Mouse (Mus musculus): Measurements from ENCODE around the gene Osbpl8. TPM values are rescaled to one million over a fixed set of nuclear protein-coding genes. Genes with fewer than 3 reads are reported as not detected.
A peak's percentile ranks its signal among the peaks of the same experiment; 100 is the strongest.
"Not testable (repeated sequence)": the region's sequence is repeated elsewhere in the genome, so short reads cannot be mapped to it uniquely, and the experiment has no call there.

Osbpl8 gene
- total RNA-seq, 2 experiments from 2014 or later = 54.0 to 68.9 TPM

DNA sequence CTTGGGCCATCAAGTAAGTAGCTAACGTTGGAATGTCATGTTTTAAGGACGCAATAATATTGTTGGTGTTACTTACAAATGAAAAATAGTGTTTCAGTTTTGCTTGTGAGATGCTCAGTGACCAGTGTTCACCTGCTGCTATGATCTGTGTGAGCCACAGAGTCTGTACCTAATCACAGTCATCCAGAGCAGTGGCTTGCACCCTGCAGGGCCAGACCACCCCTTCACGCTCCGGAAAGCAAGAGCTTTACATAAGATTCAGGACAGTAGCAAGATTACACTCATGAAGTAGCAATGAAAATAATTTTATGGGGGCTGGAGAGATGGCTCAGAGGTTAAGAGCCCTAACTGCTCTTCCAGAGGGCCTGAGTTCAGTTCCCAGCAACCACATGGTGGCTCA is 60.1 kb downstream of the Osbpl8 start:
- ATAC-seq (replicated peaks; ENCODE audit: low FRiP score, low TSS enrichment, poor library complexity, severe bottlenecking) = no peak

DNA sequence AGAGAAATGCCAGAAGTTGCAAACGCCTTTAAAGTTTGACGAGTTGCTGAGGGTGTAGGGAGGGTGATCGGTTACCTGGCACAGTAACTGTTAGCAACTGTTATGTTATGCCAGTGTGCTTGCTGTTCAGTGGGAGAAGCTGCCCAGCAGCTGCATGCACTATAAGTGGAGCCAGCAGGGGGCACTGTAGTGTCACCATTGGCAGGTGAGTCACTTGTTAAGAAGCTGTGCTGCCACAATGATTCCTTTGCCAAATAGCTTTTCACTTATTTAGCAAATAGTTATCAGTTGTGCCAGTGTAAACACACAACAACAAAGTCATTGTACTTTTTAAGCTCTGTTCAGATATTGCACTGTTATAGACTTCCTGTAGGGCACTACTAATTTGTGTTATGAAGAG is 62.0 kb downstream of the Osbpl8 start:
- peak; percentile 89 for ATAC-seq (replicated peaks; ENCODE audit: low FRiP score, low TSS enrichment, poor library complexity, severe bottlenecking)

DNA sequence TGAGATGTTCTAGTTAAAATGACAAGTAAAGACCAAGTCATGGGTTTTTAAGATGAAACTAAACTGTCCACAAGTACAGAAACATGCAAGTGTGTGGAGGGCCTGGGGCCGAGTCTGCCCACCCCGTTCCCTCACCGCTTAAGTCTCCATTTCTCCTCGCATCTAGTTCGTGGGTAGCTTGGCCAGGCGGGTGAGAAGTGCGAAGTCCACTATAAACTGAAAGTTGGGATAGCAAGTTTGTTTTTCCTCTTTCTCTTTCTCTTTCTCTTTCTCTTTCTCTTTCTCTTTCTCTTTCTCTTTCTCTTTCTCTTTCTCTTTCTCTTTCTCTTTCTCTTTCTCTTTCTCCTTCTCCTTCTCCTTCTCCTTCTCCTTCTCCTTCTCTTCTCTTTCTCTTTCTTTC is 67.7 kb downstream of the Osbpl8 start:
- not testable (repeated sequence) for ATAC-seq (replicated peaks; ENCODE audit: low FRiP score, low TSS enrichment, poor library complexity, severe bottlenecking)

DNA sequence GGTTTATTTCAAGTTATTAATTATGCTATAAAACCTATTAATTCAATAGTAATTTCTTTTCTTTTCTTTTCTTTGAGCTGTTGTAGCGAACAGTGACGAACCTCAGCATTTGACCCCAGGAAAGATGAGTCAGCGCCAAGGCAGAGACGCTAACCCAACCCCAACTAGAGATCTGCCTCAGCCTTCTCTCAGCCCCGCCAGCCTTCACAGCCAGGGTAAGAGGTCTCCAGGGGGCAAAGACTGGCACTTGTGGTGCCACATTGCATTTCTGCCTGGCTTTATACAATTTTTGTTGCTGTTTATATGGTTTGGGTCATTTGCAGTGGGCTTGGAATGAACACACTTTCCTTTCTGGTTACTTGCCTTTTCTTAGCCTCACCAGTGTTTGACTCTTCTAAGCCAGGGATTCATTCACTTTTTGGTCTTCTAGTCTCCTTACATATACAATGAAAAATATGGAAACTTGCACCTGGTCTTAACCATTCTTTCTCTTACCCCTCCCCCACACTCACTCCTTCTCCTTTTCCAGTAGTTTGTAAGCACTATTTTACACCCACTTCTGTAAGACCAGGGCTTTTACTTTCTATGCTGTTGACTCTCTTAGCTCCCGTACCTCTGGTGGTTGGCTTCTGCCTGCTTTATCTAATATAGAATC is 69.1 kb downstream of the Osbpl8 start:
- ATAC-seq (replicated peaks; ENCODE audit: low FRiP score, low TSS enrichment, poor library complexity, severe bottlenecking) = peak; percentile 58

DNA sequence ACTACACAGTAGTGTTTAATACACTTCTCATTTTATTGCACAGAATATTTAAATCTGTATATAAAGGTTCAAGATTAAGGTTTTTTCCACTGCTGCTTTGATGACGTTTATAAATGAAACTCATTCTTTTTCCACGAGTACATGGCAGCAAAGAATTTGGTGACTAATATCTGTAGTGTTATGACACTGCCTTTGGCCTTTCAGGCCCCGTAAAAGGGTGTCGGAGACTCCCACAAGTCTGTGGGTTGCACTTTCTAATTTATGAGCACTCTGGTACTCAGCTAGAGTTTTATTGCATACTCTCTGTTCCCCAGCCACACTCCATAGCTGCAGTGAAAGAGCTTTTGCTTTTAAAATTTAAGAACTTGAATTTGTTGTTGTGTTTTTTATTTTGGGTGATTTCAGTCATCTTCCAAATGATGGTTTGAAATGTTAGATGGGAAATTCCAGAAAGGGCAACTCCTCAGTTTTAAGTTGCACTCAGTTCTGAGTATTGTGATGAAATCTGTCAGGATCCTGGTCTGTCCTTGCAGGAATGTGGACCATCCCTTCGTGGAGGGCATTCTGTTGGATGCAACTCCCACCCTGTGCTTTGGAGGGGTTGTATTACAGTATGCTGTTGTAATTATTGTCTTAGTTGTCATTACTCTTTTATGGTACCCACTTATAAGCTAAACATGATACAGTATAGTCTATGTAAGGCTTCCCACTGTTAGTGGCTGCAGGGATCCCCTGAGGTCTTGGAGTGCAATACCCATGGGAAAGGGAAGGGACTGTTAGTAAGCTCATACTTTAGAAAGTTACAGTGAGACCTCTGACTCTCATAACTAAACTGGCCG is 70.1 kb downstream of the Osbpl8 start:
- no peak for ATAC-seq (replicated peaks; ENCODE audit: low FRiP score, low TSS enrichment, poor library complexity, severe bottlenecking)

DNA sequence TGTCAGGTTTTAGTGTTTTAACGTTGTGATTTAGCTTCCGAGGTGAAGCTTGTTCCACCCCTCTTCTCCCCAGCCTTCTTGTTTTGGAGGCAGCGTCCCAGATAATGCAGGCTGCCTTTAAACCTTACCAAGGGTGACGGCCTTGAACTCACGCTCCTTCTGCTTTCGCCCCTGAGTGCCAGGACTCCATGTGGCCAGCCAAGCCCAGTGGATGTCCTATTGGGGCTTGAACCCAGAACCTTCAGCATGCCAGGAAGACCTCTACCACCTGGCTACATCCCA is 70.7 kb downstream of the Osbpl8 start:
- no peak for ATAC-seq (replicated peaks; ENCODE audit: low FRiP score, low TSS enrichment, poor library complexity, severe bottlenecking)

DNA sequence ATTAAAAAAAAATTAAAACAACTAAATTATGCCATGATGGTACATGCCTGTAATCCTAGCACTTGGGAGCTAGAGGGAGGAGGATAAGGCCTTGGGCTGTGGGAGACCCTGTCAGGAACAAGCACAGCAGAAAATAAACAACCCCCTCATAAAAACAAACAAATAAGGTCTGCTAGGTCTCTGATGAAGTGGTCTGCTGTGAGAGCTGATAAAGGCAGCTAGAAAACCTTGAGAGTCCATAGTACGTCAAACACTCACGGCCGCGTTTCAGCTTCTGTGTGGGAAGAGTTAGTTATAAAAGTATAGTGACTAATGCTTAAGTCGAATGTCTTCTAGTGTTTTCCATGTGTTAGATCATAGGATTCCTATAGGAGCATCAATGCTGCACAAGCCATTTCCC is 72.9 kb downstream of the Osbpl8 start:
- ATAC-seq (replicated peaks; ENCODE audit: low FRiP score, low TSS enrichment, poor library complexity, severe bottlenecking) = no peak

DNA sequence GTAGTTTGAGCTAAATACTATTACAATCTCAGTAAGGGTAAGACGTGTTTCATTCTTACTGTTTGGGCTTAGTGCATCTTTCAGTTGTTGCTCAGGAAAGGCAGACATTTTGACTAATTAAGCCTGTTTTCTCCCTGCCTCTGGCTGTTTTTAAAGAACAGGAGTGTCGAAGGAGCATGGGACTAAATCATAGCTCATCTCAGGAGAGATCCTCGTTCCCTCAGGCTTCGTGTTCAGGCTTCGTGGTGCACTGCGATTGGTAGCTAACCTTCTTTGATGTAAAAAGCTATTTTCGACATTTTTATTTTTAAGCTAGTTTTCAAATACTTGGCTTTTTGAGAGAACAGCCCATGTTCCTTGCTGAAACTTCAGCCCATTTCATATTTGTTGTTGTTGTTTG is 78.1 kb downstream of the Osbpl8 start:
- ATAC-seq (replicated peaks; ENCODE audit: low FRiP score, low TSS enrichment, poor library complexity, severe bottlenecking) = no peak

DNA sequence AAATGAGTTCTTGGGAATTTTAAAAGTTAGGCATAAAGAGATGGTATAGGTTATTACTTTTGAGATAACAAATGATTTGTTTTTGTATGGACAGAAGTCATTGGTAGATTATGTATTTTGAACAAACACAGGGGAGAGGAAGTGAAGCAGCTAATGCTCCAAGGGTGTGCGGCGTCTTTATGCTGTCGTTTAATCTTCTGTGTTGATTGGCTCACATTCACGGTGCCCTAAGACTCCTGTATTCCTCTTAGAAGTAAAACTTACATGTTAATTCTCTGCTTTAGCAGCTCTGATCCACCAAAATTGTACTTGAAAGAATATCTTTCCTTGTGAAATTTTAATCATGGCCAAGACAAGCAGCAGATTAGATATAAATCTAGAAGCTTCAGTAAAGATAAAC is 83.1 kb downstream of the Osbpl8 start:
- no peak for ATAC-seq (replicated peaks; ENCODE audit: low FRiP score, low TSS enrichment, poor library complexity, severe bottlenecking)

DNA sequence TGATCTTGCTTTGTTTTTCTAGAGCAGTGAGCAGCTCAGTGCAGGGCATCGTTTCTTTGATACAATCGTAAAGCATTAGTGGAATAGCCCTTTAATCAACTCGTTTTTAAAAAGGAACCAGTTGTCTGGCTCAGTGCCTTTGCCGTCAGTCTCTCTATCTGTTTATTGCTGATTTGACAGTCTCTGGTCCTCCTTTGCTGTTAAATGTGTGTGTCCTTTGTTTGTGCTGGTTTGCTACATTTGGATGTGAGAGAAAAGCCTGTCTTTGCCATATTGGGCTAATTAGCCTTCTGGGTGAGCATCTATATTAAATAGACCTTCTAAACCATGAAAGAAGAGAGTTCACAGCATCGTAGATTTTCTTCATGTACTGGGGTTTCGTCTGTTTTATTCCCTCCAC is 83.6 kb downstream of the Osbpl8 start:
- ATAC-seq (replicated peaks; ENCODE audit: low FRiP score, low TSS enrichment, poor library complexity, severe bottlenecking) = peak; percentile 40; the same call in 1 of the 2 replicates

DNA sequence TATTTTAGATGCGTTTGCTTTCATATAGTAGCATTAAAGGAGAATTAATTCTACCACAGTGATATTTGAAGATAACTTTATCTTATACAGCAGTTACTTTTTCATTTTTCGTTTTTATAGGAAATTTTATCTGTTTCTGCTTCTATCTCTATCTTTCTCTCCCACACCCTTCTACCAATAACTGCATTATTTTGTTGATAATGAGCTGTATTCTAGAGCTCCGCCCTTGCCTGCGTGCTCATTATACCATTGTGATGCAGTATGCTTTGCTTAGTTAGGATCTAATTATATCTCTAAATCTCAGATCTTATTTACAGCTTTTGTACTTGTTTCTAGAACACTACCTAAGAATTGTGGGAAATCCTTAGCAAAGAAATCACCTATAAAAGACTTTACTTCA is 85.6 kb downstream of the Osbpl8 start:
- ATAC-seq (replicated peaks; ENCODE audit: low FRiP score, low TSS enrichment, poor library complexity, severe bottlenecking) = peak; percentile 62

DNA sequence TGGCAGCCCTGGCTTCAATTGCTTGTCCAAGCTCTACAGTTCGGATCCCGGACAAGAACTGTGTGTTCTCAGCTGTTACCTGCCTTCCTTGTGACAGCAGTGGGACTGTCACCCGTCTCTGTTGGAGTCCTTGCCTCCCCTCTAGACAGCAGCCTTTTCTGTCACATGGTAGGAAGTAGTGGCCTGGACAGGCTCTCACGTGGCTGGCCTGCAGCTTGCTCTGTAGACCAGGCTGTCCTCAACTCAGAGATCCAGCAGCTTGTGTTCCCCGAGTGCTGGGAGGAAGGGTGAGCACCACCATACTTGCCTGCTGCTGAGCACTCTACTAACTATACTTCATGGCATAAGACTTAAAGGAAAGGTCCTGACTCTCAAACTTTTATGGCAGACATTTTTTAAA is 87.1 kb downstream of the Osbpl8 start:
- no peak for ATAC-seq (replicated peaks; ENCODE audit: low FRiP score, low TSS enrichment, poor library complexity, severe bottlenecking)

DNA sequence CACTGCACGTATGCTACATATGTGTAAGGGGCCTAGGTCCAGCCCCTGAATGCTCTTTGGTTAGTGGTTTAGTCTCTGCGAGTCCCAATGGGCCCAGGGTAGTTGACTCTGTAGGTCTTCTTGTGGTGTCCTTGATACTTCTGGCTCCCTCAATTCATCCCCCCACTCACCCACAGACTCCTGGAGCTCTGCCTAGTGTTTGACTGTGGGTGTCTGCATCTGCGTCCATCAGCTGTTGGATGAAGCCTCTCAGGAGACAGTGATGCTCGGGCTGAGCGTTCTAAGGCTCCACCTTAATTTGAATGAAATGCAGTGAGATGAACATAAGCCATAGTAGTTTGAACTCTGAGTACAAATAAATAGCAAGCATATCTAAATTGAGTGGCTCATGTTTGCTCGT is 90.7 kb downstream of the Osbpl8 start:
- no peak for ATAC-seq (replicated peaks; ENCODE audit: low FRiP score, low TSS enrichment, poor library complexity, severe bottlenecking)

DNA sequence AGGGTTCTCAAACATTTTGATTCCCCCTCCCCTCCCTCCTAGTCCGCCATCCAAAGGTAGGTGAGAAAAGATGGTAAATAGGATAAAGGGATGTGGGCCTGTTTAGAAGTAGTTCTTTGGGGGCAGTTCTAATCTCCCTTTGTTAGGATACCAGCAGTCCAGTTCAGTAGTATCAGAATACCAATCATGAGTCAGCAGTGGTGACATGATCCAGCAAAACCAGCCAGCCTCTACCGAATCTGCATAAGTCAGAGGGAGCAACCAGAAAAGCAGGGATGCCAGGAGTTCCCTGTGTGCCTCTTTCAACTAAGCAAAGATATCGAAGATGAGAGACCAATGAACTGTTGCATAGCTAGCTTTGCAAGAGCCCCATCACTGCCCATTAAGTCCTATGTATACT is 91.6 kb downstream of the Osbpl8 start:
- ATAC-seq (replicated peaks; ENCODE audit: low FRiP score, low TSS enrichment, poor library complexity, severe bottlenecking) = no peak

DNA sequence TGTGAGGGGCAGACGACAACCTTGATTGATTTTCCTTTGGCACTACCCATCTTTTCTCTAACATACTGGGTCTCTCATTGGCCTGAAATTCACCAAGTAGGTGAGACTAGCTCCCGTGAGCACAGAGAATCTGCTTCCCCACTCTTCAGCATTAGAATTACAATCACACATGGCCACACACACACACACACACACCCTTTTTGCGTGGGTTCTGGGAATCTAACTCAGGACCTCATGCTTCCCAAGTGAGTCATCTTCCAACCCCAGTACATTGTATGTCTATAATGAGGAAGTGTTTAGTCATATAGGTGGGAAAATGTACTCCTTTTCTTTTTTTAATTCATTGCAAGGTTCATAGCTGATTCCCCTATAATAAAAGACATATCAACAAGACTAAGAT is 92.8 kb downstream of the Osbpl8 start:
- ATAC-seq (replicated peaks; ENCODE audit: low FRiP score, low TSS enrichment, poor library complexity, severe bottlenecking) = no peak

DNA sequence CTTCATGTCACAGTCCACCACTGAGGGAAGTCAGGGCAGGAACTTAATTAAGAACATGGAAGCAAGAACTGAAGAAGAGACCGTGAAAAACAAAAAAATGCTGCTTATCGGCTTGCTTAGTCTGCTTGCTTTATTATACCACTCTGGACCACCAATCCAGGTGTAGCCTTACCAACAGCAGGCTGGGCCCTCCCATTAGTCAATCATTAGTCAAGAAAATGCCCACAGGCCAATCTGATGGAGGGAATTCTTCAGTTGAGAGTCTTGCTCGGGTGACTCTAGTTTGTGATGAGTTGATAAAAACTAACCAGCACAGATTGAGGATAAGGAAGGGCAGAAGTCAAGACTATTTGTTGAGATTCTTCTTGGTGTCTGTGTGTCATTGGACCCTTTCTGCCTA is 93.7 kb downstream of the Osbpl8 start:
- ATAC-seq (replicated peaks; ENCODE audit: low FRiP score, low TSS enrichment, poor library complexity, severe bottlenecking) = no peak

DNA sequence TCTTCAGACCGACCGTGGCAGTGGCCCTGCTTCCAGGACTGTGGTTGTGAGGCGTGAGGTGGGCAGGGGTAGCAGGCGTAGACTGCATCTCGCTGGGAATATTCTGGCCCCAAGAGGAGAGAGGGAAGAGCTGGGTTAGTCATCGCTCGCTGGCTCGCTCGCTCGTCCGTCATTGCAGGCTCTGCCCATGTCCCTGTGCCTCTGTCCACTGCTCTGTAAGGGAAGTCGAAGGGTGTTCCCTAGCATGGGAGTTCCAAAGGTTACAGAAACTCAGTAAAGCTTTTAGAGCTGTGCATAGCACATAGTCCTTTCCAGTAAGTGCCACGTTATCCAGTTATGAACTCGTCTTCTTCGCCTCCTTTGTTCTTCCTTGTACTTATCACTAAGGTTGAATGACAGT is 107.1 kb downstream of the Osbpl8 start:
- no peak for ATAC-seq (replicated peaks; ENCODE audit: low FRiP score, low TSS enrichment, poor library complexity, severe bottlenecking)

DNA sequence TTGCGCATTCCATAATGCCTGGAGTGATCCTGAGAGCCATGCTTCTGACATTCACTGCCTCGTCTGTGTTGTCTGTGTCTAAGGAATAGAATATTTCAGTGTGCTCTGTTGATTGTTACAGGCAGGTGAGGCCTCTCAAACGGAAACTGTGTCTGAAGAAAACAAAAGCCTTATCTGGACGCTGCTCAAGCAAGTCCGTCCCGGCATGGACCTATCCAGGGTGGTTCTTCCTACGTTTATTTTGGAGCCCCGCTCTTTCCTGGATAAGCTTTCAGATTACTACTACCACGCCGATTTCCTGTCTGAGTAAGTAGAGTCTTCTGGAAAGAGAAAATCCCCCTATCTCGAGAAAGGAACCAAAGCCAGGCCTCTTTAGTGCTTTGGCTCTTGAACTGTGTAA is 108.4 kb downstream of the Osbpl8 start:
- no peak for ATAC-seq (replicated peaks; ENCODE audit: low FRiP score, low TSS enrichment, poor library complexity, severe bottlenecking)

DNA sequence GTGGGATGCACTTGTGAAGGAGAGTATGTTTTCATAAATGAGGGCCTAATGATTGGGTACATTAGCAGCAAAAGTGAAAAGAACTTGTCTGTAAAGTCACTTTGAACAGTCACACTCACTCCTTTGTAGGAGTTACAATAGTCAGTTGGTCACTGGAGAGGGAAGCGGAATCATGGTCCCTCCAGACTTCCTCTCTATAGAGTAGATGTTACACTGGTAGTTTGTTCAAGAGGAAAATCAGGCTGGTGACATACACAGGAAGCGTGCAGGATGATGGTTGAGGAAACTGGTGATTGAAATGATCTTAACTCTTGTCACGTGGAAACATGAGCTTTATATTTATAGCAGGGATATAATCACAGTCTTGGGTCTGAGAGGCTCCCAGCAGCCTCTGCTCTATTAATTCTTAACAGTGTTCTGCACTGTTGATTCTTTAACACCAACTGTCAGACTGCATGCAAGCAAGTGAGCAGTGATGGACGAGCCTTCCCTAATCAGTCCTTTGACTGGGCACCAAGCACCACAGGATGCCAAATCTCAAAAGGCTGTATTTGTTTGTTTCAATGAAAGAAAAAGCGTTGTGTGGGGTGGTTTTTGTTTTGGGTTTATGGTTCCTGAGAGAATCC is 109.0 kb downstream of the Osbpl8 start:
- no peak for ATAC-seq (replicated peaks; ENCODE audit: low FRiP score, low TSS enrichment, poor library complexity, severe bottlenecking)

DNA sequence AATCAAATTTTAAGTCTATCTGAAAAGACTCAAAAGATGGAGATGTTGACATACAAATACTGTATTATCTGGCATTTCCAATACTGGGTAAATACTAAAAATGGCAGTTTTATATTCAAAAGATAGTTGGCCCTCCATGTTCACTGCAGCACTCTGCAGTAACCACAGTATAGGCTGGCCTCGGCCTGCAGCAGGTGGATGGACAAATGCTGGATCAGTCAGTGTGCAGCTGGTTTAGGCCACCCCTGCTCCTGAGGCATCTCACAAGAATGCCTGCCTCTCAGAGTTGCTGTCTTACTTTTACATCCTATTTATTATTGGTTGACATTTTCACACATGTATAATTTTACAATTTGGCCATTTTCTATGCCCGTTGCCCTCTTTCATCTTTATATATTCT is 111.3 kb downstream of the Osbpl8 start:
- ATAC-seq (replicated peaks; ENCODE audit: low FRiP score, low TSS enrichment, poor library complexity, severe bottlenecking) = no peak

DNA sequence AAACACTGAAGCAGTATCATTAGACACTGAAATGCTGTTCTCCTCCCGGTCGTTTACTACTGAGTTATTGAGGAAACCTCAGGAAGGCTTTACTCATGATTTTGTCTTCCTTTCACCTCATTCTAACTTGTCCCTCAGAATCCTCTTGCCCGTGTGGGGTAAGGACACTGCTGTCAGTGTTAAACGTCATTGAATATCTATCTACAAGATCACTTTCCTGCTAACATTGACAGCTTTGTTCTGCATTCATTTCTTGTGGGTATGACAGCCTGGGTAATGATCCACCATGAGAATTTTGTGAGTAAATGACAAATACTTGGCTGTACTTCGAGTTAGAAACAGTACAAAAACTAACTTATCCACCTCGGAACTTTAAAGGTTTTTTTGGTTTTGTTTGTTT is 133.1 kb downstream of the Osbpl8 start:
- ATAC-seq (replicated peaks; ENCODE audit: low FRiP score, low TSS enrichment, poor library complexity, severe bottlenecking) = no peak
